Mouse (Mus musculus) c-Kit-positive CD71-positive TER-119-negative erythroid progenitor cells, embryonic 14.5 days (primary cell): ENCODE data around the gene Xab2.
A peak's percentile ranks its signal among the peaks of the same experiment; 100 is the strongest.
"Not testable (repeated sequence)": the region's sequence is repeated elsewhere in the genome, so short reads cannot be mapped to it uniquely, and the experiment has no call there.

Source experiments
- DNase-seq: peaks from one replicate; pipeline ENCODE4 v3.0.0-alpha.2; 2013; ENCODE audit warnings: low read depth

The Xab2 gene

GRCm38 (mm10) chr8:3609046-3609815 lies 11.9 kb downstream of the Xab2 start:
- no peak for DNase-seq

- no peak for DNase-seq
Measured at GRCm38 (mm10) chr8:3607822-3608221, 13.3 kb downstream of the Xab2 start.

GRCm38 (mm10) chr8:3606593-3606992 lies 14.5 kb downstream of the Xab2 start:
- no peak for DNase-seq

GRCm38 (mm10) chr8:3603439-3603838 lies 17.7 kb downstream of the Xab2 start:
- DNase-seq, result no peak

DNA sequence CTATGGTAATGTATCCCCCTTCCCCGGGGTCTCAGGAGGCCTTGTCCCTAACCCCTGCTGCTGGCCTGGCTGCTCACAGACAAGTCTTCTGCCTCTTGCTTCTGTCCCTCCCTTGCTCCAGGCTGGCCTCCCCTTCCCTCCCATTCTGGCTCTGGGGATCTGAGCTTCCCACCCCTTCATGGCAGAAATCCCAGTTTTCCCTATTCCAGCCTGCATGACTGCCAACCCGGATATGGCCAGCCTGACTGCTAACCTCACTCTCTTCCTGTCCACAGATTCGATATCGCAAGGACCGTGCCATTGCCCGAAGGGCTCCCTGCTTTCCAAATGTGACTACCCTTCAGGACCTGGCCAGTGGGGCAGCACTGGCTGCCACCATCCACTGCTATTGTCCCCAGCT lies 20.7 kb downstream of the Xab2 start:
- DNase-seq, result no peak

- DNase-seq, result no peak
Measured at GRCm38 (mm10) chr8:3599219-3599618, 21.9 kb downstream of the Xab2 start.

- DNase-seq, result no peak
Measured at GRCm38 (mm10) chr8:3598054-3598453, 23.1 kb downstream of the Xab2 start.

DNA sequence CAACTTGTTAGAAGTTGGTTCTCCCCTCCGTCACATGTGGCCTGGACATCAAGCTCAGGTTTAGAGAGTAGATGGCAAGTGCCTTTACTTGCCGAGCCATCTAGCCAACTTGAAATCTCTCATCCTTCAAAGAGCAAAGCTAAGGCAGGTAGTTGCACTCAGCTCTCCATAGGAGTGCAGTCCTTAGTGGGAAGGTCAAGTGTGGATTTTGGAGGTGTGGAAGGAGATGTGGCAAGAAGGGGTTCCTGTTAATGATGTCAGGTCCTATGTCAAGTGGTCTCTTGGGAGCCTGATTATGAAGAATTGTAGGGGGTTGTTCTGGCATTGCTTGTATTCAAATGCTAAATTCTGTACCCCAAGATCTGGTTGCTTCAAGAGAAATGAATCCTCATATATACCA lies 26.6 kb downstream of the Xab2 start:
- no peak for DNase-seq

- DNase-seq, result no peak
Measured at GRCm38 (mm10) chr8:3593470-3593869, 27.6 kb downstream of the Xab2 start.

DNA sequence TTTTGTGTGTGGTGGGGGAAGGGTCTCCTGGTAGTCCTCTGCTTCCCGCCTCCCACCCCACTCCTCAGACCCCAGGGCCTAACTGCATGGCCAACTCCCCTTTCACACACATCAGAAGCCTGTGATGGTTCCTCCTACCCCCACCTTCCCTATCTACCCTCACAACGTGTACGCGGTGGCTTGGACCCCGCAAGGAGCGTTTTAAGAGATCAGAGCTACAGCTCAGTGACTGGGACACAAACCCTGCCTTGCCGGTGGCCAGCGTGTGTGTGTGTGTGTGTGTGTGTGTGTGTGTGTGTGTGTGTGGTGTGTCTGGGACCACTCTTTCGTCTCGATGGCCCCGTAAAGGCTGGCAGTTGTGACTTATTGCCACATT lies 32.9 kb downstream of the Xab2 start:
- no peak for DNase-seq

DNA sequence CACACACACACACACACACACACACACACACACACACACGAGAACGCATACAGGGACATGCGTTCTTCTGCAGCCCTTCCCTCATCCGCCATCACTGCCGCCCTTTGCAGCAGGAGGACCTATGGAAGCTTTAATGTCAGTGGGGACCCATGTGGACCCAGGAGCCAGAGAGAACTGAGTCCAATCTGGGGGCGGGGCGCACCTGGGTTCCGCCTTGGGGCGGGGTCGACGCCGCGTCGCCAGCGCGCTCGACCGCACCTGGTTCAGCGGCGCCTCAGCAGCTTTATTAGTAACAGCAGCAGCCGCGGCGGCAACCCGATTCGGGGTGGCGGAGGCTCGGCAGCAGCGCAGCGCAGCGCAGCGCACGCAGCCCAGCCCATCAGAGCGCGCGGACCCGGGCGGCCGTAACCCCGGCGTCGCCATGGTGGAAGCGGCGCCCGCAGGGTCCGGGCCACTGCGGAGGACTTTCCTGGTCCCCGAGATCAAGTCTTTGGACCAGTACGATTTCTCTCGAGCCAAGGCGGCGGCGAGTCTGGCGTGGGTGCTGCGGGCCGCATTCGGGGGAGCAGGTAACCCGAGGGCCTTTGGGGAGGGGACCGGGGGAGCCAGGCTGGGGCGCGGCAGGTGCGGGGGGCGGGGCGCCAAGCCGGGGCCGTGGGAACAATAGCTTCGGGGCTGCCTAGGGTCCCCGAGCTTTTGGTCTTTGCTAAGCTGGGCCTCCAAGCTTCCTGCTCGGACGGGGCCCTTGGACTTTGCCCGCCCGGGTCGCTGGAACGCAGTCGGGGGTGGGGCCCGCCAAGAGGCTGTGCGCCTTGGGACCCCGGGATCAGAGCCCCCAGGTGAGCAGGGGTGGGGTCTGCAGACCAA lies 33.5 kb downstream of the Xab2 start:
- DNase-seq, result peak; percentile 45

GRCm38 (mm10) chr8:3586993-3587390 lies 34.1 kb downstream of the Xab2 start, which contains the start of gene Camsap3:
Camsap3 (plus strand) TSS chr8:3587293.
- DNase-seq, result no peak

DNA sequence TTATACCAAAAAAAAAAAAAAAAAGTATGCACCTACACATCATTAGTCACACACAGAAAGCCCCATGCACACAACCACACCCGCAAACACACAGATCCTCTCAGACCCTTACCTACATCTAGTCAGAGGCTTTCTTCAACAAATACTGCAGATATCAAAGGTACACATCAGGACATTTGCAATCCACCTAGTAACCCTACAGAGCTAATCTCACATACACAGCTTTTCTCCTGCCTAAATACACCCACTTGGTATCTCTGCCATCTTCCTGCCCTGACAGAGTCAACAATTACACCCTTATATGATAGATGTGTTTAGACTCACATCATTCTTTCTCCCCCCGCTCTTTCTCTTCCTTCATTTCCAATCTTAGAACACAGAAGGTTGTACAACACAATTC lies 34.7 kb downstream of the Xab2 start:
- DNase-seq, result peak; percentile 40

- not testable (repeated sequence) for DNase-seq
Measured at GRCm38 (mm10) chr8:3581961-3582360, 39.2 kb downstream of the Xab2 start.

- DNase-seq, result no peak
Measured at GRCm38 (mm10) chr8:3579390-3580364, 41.4 kb downstream of the Xab2 start.

DNA sequence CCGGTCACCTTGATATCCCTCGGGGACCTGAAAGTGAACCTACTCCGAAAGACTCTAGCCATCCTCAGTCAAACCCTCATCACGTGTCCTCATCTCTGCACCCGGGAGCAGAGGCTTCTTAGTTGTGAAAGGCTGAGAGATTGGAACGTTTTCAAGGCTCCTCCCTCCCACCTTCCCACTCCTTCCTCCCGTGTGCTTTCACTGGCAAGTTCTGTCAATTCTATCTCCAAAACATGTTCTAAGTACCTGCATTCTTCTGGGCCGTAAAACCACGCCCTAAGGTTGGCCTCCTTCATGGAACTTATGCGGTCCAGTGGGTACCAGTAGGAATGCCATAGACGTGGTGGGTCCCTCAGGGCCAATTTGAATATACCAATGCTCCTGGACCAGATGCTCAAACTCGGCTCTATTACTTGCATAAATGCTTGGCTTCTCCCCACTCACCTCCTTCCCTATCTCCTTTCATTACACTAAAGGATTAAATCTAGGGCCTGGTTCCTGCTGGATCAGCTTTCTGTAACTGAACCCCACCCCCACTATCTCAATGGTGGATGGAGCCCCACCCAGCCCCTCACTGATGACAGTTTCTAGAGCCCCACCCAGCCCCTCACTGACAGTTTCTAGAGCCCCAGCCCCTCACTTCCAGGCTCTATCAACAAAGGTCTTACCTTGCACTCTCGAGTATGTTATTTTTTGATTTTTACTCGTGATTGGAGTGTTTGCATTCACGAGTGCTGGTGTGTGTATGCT lies 44.7 kb downstream of the Xab2 start:
- no peak for DNase-seq

GRCm38 (mm10) chr8:3574546-3574945 lies 46.6 kb downstream of the Xab2 start:
- DNase-seq, result no peak

- DNase-seq, result no peak
Measured at GRCm38 (mm10) chr8:3569784-3570183, 51.3 kb downstream of the Xab2 start.

GRCm38 (mm10) chr8:3568378-3568777 lies 52.7 kb downstream of the Xab2 start:
- no peak for DNase-seq

- DNase-seq, result no peak
Measured at GRCm38 (mm10) chr8:3567641-3568371, 53.3 kb downstream of the Xab2 start, which contains the start of gene C330021F23Rik. C330021F23Rik (plus strand) TSS chr8:3567990.
